Mouse (Mus musculus) adrenal gland, adult 18-20 months (tissue): Measurements from ENCODE around the gene Hist1h2ao. TPM values are rescaled to one million over a fixed set of nuclear protein-coding genes. Genes with fewer than 3 reads are reported as not detected.
"Not testable (repeated sequence)": the region's sequence is repeated elsewhere in the genome, so short reads cannot be mapped to it uniquely, and the experiment has no call there.

Experiments
- DNase-seq, 2 experiments: peaks; one replicate each; pipeline ENCODE4 v3.0.0; 2021 to 2022; ENCODE audit warnings: low spot score in 2 of 2
- total RNA-seq, 2 experiments: library from RNA; stranded (reverse); gene quantifications; 1 replicate in 1 of 2; 2 replicates in 1 of 2; pipeline ENCODE4 v1.2.3; 2021

Gene Hist1h2ao
- total RNA-seq, 2 experiments from 2014 or later = 3.6 to 44.2 TPM

DNA sequence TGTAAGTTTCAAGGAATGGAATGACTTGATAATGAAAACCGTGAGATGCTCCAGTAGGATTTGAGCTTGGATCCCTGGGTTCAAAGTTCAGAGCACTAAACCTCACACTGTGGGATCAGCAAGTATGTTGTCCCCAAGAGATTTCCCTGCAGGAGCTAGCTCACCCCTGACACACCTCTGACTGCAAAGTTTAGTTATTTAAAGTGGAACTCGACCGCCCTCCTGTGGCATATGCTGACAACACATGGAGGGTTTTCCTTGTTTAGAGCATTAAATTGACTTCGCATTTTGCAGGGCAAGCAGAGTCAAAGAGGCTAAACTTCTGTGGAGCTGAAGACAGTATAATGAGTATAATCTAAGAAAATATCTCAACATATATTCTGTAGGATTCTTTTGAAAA is 7.2 kb upstream of the Hist1h2ao start:
- not testable (repeated sequence) for DNase-seq

GRCm38 (mm10) chr13:21811074-21811473 is 809 bp downstream of the Hist1h2ao start:
- not testable (repeated sequence) for DNase-seq

DNA sequence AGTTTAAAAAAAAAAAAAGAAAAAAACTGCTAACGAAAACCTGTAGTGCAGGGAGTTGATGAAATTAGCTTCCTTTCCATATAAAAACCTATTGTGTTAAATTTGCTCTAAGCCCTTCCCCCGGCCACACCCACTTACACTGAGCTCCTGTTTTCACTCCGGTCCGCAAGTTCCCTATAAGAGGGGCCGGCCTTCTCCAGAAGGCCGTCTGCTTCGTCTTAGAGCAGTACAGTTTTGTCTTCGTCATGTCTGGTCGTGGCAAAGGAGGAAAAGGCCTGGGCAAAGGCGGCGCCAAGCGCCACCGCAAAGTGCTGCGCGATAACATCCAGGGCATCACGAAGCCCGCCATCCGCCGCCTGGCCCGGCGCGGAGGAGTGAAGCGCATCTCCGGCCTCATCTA is 1.3 kb downstream of the Hist1h2ao start, which contains the start of gene Hist1h4m:
Gene Hist1h4m, plus strand, starts transcription at position 208 of the 400 bp plus-strand sequence.
- peak in 1 of 2 experiments; percentile 42 for DNase-seq

DNA sequence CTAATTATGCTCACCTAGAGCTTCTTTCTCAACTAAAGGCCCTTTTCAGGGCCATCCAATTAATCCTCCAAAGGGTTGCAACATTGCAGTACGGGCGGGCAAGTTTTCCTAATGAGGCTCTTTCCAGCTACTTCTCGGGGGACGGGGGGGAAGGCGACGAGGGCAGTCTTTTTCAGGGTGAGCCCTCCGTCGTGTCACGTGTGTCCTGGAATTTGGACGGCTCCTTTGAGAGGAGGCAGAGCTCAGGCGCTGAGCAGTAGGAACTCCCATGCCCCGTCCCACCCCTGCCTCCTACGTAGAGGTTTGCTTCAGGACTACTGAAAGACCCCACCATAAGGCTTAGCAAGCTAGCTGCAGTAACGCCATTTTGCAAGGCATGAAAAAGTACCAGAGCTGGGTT is 1.8 kb downstream of the Hist1h2ao start:
- DNase-seq = not testable (repeated sequence)

DNA sequence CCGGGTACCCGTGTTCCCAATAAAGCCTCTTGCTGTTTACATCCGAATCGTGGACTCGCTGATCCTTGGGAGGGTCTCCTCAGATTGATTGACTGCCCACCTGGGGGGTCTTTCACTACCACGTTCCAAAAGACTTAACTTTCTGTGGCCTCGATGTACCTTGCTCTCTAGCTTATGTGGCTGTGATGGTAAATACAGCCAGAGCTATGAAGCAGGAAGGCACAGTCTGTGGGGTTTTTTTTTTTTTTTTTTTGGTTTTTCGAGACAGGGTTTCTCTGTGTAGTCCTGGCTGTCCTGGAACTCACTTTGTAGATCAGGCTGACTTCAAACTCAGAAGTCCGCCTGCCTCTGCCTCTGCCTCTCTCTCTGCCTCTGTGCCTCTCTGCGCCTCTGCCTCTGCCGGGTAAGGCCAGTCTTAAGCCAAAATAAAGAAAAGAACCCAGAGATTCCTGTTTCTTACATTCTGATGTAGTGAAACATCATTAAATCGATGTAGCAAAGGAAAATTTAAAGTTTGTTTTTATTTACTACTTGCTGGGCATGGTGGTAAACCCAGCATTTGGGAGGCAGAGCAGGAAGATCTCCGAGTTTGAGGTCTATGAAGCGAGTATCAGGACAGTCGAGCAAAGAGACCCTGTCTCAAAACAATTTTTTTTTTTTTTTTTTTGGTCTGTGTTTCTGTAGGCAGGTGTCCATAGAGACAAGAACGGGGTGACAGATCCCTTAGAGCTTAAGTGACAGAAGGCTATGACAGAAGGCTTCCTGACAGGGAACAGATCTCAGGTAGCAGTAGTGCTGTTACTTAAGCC is 10.0 kb downstream of the Hist1h2ao start:
- DNase-seq = not testable (repeated sequence)

DNA sequence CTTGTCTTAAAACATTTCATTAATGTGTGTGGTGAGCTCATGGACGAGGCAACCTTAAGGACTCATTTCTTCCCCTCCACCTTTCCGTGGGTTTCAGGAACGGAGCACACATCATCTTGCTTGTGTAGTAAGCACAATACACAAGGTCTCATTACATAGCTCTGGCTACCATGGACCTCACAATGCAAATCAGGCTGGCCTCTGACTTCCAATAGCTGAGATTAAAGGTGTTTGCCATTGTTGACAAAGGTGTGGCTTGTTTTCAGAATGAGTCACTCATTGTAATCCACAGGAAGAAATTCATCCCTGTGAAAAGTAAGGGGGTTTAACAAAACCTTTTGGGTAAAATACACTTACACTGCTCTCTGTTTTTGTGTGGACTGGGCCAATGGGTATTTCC is 18.2 kb downstream of the Hist1h2ao start:
- no peak for DNase-seq

DNA sequence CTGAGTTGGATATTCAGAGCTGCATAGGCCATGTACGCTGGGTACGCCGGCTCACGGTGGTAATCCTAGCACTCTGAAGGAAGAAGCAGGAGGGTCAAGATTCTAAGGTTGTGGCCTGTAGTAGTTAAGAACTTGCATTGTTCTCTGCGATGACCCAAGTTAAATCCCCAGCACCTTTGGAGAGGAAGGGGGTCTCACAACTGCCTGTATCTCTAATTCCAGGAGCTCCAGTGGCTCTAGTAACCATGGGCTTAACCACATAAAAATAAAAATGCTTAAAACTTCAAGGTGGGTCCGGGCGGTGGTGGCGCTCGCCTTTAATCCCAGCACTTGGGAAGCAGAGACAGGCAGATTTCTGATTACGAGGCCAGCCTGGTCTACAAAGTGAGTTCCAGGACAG is 20.1 kb downstream of the Hist1h2ao start:
- no peak for DNase-seq

DNA sequence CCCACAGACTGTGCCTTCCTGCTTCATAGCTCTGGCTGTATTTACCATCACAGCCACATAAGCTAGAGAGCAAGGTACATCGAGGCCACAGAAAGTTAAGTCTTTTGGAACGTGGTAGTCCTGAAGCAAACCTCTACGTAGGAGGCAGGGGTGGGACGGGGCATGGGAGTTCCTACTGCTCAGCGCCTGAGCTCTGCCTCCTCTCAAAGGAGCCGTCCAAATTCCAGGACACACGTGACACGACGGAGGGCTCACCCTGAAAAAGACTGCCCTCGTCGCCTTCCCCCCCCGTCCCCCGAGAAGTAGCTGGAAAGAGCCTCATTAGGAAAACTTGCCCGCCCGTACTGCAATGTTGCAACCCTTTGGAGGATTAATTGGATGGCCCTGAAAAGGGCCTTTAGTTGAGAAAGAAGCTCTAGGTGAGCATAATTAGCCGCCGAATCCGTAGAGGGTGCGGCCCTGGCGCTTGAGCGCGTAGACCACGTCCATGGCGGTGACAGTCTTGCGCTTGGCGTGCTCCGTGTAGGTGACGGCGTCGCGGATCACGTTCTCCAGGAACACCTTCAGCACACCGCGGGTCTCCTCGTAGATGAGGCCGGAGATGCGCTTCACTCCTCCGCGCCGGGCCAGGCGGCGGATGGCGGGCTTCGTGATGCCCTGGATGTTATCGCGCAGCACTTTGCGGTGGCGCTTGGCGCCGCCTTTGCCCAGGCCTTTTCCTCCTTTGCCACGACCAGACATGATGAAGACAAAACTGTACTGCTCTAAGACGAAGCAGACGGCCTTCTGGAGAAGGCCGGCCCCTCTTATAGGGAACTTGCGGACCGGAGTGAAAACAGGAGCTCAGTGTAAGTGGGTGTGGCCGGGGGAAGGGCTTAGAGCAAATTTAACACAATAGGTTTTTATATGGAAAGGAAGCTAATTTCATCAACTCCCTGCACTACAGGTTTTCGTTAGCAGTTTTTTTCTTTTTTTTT is 21.4 kb downstream of the Hist1h2ao start, which contains the start of gene Hist1h4n:
Gene Hist1h4n, minus strand, starts transcription at position 779 of the 977 bp plus-strand sequence.
- peak in 1 of 2 experiments; percentile 20 for DNase-seq

DNA sequence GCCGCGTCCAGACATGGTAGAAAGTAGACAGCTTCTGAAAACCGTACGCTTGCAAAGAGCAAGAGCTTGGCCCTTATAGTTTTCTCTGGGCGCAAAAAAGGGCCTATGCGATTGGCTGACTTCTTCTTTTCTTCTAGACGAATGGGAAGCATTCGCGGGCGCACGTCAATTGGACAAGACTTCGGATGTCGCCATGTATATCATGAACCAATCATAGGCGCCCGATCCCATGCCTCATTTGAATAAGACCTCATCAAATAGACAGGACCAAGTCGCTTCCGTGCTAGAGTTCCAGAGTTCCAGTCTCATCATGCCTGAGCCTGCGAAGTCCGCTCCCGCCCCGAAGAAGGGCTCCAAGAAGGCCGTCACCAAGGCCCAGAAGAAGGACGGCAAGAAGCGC is 23.2 kb downstream of the Hist1h2ao start, which contains the start of the genes Hist1h2ap and Hist1h2br:
Gene Hist1h2ap, minus strand, starts transcription at position 47 of the 400 bp plus-strand sequence.
Gene Hist1h2br, plus strand, starts transcription at position 283 of the 400 bp plus-strand sequence.
- DNase-seq = not testable (repeated sequence)

GRCm38 (mm10) chr13:21840508-21840907 is 30.2 kb downstream of the Hist1h2ao start:
- not testable (repeated sequence) for DNase-seq

- not testable (repeated sequence) for DNase-seq
Observed at GRCm38 (mm10) chr13:21846356-21846755, 36.1 kb downstream of the Hist1h2ao start.

DNA sequence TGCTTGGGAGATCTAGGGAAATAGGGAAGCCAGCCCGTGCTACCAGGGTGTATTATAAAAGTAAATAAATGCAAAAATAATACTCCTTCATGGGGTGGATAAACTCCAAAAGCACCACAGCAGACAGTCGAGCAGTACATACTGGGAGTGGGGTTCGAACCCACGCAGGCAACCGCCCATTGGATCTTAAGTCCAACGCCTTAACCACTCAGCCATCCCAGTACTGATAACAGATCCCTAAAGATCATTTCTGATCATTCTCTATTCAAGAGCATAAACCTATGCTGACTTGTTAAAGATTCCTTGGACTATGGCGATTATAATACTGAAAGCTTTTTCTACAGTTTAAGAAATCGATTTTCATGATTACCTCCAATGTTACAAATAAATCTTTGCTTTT is 37.6 kb downstream of the Hist1h2ao start:
- no peak for DNase-seq

DNA sequence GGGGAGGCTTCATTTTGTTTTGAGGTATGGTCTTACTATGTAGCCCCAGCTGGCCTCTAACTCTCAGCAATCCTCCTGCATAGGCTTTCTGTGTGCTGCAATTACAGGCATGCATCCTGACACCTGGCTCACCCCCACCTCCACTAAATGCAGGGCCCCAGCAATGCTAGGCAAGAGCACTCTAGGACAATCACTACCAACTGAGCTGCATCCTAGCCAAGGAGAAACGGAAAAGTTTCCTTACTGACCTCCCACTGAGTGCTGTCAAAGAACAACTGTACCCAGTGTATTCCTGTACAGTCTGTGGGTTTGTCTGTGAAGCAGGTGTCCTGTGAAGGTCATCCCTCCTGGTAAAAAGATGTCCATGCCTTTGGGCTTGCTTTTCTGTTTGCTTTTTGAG is 40.4 kb downstream of the Hist1h2ao start:
- DNase-seq = not testable (repeated sequence)

GRCm38 (mm10) chr13:21852215-21852945 is 42.1 kb downstream of the Hist1h2ao start:
- DNase-seq = no peak

GRCm38 (mm10) chr13:21855146-21855545 is 44.9 kb downstream of the Hist1h2ao start:
- peak; percentile 80 to 89 for DNase-seq

GRCm38 (mm10) chr13:21855698-21856162 is 45.5 kb downstream of the Hist1h2ao start:
- peak; percentile 24 to 67 for DNase-seq
